Mouse (Mus musculus): ENCODE measurements around the gene Atp6v1e2. TPM values are rescaled to one million over a fixed set of nuclear protein-coding genes. Genes with fewer than 3 reads are reported as not detected.
A peak's percentile ranks its signal among the peaks of the same experiment; 100 is the strongest.

The Atp6v1e2 gene
- polyA plus RNA-seq, 2 experiments, result not detected

- H3K4me1 ChIP-seq (replicated peaks; ENCODE audit: control insufficient read depth in 2 of 2, insufficient read depth in 2 of 2, low read length in 1 of 2), result peaks cover 0 to 7% of the 10 kb centered on the region in 2 experiments; a peak in 2 of 4 replicates
- 51% methylated on average over 7 of the region's 7 CpGs for WGBS (ENCODE audit: insufficient replicate concordance)
- no peak overlapping the region for H3K9ac ChIP-seq (replicated peaks)
- no peak overlapping the region for H3K4me3 ChIP-seq (ENCODE audit: insufficient read depth in 1 of 2, low read depth in 2 of 2, low read length in 2 of 2)
- no peaks in the 10 kb centered on the region for H3K36me3 ChIP-seq (replicated peaks; ENCODE audit: control insufficient read depth, insufficient read depth, low read depth)
- TF ChIP-seq CTCF (IDR thresholded peaks at IDR 0.05; ENCODE audit: low read depth) (no peak), EP300 (IDR thresholded peaks at IDR 0.05; ENCODE audit: low read depth) (no peak)
- no peak overlapping the region for H3K4me2 ChIP-seq (ENCODE audit: low read depth)
- no peaks in the 10 kb centered on the region for H3K9me3 ChIP-seq (ENCODE audit: control insufficient read depth, low read length)
- DNase-seq (ENCODE audit: low read depth in 3 of 3, low spot score in 3 of 3) (no peak), ATAC-seq (ENCODE audit: insufficient read depth) (no peak)
- H3K27me3 ChIP-seq (ENCODE audit: control insufficient read depth, insufficient read depth, low read length), result no peaks in the 10 kb centered on the region
- no peak overlapping the region for H3K27ac ChIP-seq
Observed at GRCm38 (mm10) chr17:86913003-86913607, 34.6 kb downstream of the Atp6v1e2 start.

GRCm38 (mm10) chr17:86911261-86911660 is 36.4 kb downstream of the Atp6v1e2 start:
- no peak for TF ChIP-seq EP300 (IDR thresholded peaks at IDR 0.05; ENCODE audit: low read depth)
- TF ChIP-seq CTCF (IDR thresholded peaks at IDR 0.05; ENCODE audit: low read depth), result no peak
- ATAC-seq (ENCODE audit: insufficient read depth), result no peak
- H3K9ac ChIP-seq (replicated peaks), result no peak overlapping the region
- no peaks in the 10 kb centered on the region for H3K27me3 ChIP-seq (ENCODE audit: control insufficient read depth, insufficient read depth, low read length)
- 35% methylated on average over 5 of the region's 5 CpGs for WGBS (ENCODE audit: insufficient replicate concordance)
- H3K9me3 ChIP-seq (ENCODE audit: control insufficient read depth, low read length), result no peaks in the 10 kb centered on the region
- H3K4me3 ChIP-seq (ENCODE audit: insufficient read depth in 1 of 2, low read depth in 2 of 2, low read length in 2 of 2), result no peak overlapping the region
- no peaks in the 10 kb centered on the region for H3K36me3 ChIP-seq (replicated peaks; ENCODE audit: control insufficient read depth, insufficient read depth, low read depth)
- no peak for DNase-seq (ENCODE audit: low read depth in 3 of 3, low spot score in 3 of 3)
- peaks cover 0 to 7% of the 10 kb centered on the region in 2 experiments; a peak in 2 of 4 replicates for H3K4me1 ChIP-seq (replicated peaks; ENCODE audit: control insufficient read depth in 2 of 2, insufficient read depth in 2 of 2, low read length in 1 of 2)
- H3K27ac ChIP-seq, result no peak overlapping the region
- no peak overlapping the region for H3K4me2 ChIP-seq (ENCODE audit: low read depth)

GRCm38 (mm10) chr17:86909733-86910495 is 37.8 kb downstream of the Atp6v1e2 start:
- 64% methylated on average over 14 of the region's 14 CpGs for WGBS (ENCODE audit: insufficient replicate concordance)
- Histone ChIP-seq H3K27me3 (ENCODE audit: control insufficient read depth, insufficient read depth, low read length) (no peaks in the 10 kb centered on the region), H3K4me3 (ENCODE audit: insufficient read depth in 1 of 2, low read depth in 2 of 2, low read length in 2 of 2) (no peak overlapping the region), H3K4me2 (ENCODE audit: low read depth) (no peak overlapping the region), H3K27ac (no peak overlapping the region), H3K4me1 (replicated peaks; ENCODE audit: control insufficient read depth in 2 of 2, insufficient read depth in 2 of 2, low read length in 1 of 2) (peaks cover 0 to 11% of the 10 kb centered on the region in 2 experiments; a peak in 2 of 4 replicates), H3K9me3 (ENCODE audit: control insufficient read depth, low read length) (no peaks in the 10 kb centered on the region), H3K9ac (replicated peaks) (no peak overlapping the region), H3K36me3 (replicated peaks; ENCODE audit: control insufficient read depth, insufficient read depth, low read depth) (no peaks in the 10 kb centered on the region)
- ATAC-seq (ENCODE audit: insufficient read depth) (no peak), DNase-seq (ENCODE audit: low read depth in 3 of 3, low spot score in 3 of 3) (no peak)
- TF ChIP-seq EP300 (IDR thresholded peaks at IDR 0.05; ENCODE audit: low read depth), result no peak
- TF ChIP-seq CTCF (IDR thresholded peaks at IDR 0.05; ENCODE audit: low read depth), result peak; percentile 41; the same call in 1 of the 2 replicates

GRCm38 (mm10) chr17:86908316-86908715 is 39.4 kb downstream of the Atp6v1e2 start:
- TF ChIP-seq CTCF (IDR thresholded peaks at IDR 0.05; ENCODE audit: low read depth) (no peak), EP300 (IDR thresholded peaks at IDR 0.05; ENCODE audit: low read depth) (no peak)
- no peak for DNase-seq (ENCODE audit: low read depth in 3 of 3, low spot score in 3 of 3)

GRCm38 (mm10) chr17:86907092-86907491 is 40.6 kb downstream of the Atp6v1e2 start:
- 76% methylated on average over 3 of the region's 3 CpGs for WGBS (ENCODE audit: insufficient replicate concordance)
- TF ChIP-seq EP300 (IDR thresholded peaks at IDR 0.05; ENCODE audit: low read depth) (no peak), CTCF (IDR thresholded peaks at IDR 0.05; ENCODE audit: low read depth) (no peak)
- ATAC-seq (ENCODE audit: insufficient read depth) (no peak), DNase-seq (ENCODE audit: low read depth in 3 of 3, low spot score in 3 of 3) (no peak)
- Histone ChIP-seq H3K27me3 (ENCODE audit: control insufficient read depth, insufficient read depth, low read length) (no peaks in the 10 kb centered on the region), H3K4me2 (ENCODE audit: low read depth) (no peak overlapping the region), H3K4me3 (ENCODE audit: insufficient read depth in 1 of 2, low read depth in 2 of 2, low read length in 2 of 2) (no peak overlapping the region), H3K27ac (no peak overlapping the region), H3K9ac (replicated peaks) (no peak overlapping the region), H3K4me1 (replicated peaks; ENCODE audit: control insufficient read depth in 2 of 2, insufficient read depth in 2 of 2, low read length in 1 of 2) (peaks cover 0 to 13% of the 10 kb centered on the region in 2 experiments; a peak in 2 of 4 replicates), H3K36me3 (replicated peaks; ENCODE audit: control insufficient read depth, insufficient read depth, low read depth) (no peaks in the 10 kb centered on the region), H3K9me3 (ENCODE audit: control insufficient read depth, low read length) (no peaks in the 10 kb centered on the region)

More at GRCm38 (mm10) chr17:86908316-86908715, 39.4 kb downstream of the Atp6v1e2 start:
- H3K27me3 ChIP-seq (ENCODE audit: control insufficient read depth, insufficient read depth, low read length), result no peaks in the 10 kb centered on the region
- WGBS (ENCODE audit: insufficient replicate concordance), result 65% methylated on average over 8 of the region's 8 CpGs
- no peaks in the 10 kb centered on the region for H3K9me3 ChIP-seq (ENCODE audit: control insufficient read depth, low read length)
- H3K4me3 ChIP-seq (ENCODE audit: insufficient read depth in 1 of 2, low read depth in 2 of 2, low read length in 2 of 2), result no peak overlapping the region
- ATAC-seq (ENCODE audit: insufficient read depth), result no peak
- H3K27ac ChIP-seq, result no peak overlapping the region
- H3K4me1 ChIP-seq (replicated peaks; ENCODE audit: control insufficient read depth in 2 of 2, insufficient read depth in 2 of 2, low read length in 1 of 2), result peaks cover 0 to 14% of the 10 kb centered on the region in 2 experiments; a peak in 2 of 4 replicates
- no peaks in the 10 kb centered on the region for H3K36me3 ChIP-seq (replicated peaks; ENCODE audit: control insufficient read depth, insufficient read depth, low read depth)
- no peak overlapping the region for H3K9ac ChIP-seq (replicated peaks)
- H3K4me2 ChIP-seq (ENCODE audit: low read depth), result no peak overlapping the region

All from liver, embryonic 14.5 days (tissue).